Mouse (Mus musculus) heart, embryonic 16.5 days (tissue): ENCODE results near the gene Ifna15. TPM values are rescaled to one million over a fixed set of nuclear protein-coding genes. Genes with fewer than 3 reads are reported as not detected.
"Not testable (repeated sequence)": the region's sequence is repeated elsewhere in the genome, so short reads cannot be mapped to it uniquely, and the experiment has no call there.

Source experiments
- ATAC-seq: fragments of 200-750 bp; cut with Nextera tagmentation; replicated peaks from 2 replicates; pipeline ENCODE4 v1.8.0; 2017; ENCODE audit warnings: moderate number of reproducible peaks; ENCODE audit not compliant: insufficient read depth, low FRiP score; ENCODE audit errors: extremely low read depth
- H3K27ac ChIP-seq: fragments of 300-500 bp; sonication (generic); 2 replicates; pipeline ENCODE4 v1.5.1; 2014; ENCODE audit warnings: mild to moderate bottlenecking, low read length, control low read depth, moderate library complexity
- H3K27me3 ChIP-seq: fragments of 300-500 bp; sonication (generic); 2 replicates; pipeline ENCODE4 v1.6.1; 2014; ENCODE audit warnings: low read length, mixed read lengths; ENCODE audit not compliant: control insufficient read depth, insufficient read depth
- H3K36me3 ChIP-seq: fragments of 300-500 bp; sonication (generic); 2 replicates; pipeline ENCODE4 v1.6.1; 2014; ENCODE audit not compliant: control insufficient read depth, insufficient read depth
- H3K4me1 ChIP-seq: fragments of 300-500 bp; sonication (generic); 2 replicates; pipeline ENCODE4 v1.6.1; 2014; ENCODE audit warnings: low read length, mixed read lengths; ENCODE audit not compliant: control insufficient read depth, insufficient read depth
- H3K4me2 ChIP-seq: fragments of 300-500 bp; sonication (generic); 2 replicates; pipeline ENCODE4 v1.6.1; 2014; ENCODE audit warnings: low read depth, mild to moderate bottlenecking, control low read depth, low read length
- H3K4me3 ChIP-seq: fragments of 300-500 bp; sonication (generic); 2 replicates; pipeline ENCODE4 v1.5.1; 2014; ENCODE audit warnings: mild to moderate bottlenecking, control low read depth, low read length
- H3K9ac ChIP-seq: fragments of 300-500 bp; sonication (generic); 2 replicates; pipeline ENCODE4 v1.6.1; 2014; ENCODE audit warnings: low read length, control low read depth
- H3K9me3 ChIP-seq: fragments of 300-500 bp; sonication (generic); replicated peaks from 2 replicates; pipeline ENCODE4 v1.6.1; 2016; ENCODE audit warnings: low read length; ENCODE audit not compliant: control insufficient read depth
- WGBS: fragments of 180-500 bp; shearing (Covaris S2); extraction: QIAGEN DNeasy Blood & Tissue Kit; methylation state at CpG from one replicate; pipeline ENCODE4 v1.1.7; 2014; 5-methylcytosine and 5-hydroxymethylcytosine counted together
- polyA plus RNA-seq: library from polyadenylated mRNA; unstranded; fragments of >200 nt; fragmentation: Nextera tagmentation; extraction: Ambion mirVana; gene quantifications from 2 replicates; pipeline ENCODE4 v1.2.1, GENCODE M21; 2015

Ifna15 gene
- not detected in 2 replicates for polyA plus RNA-seq

- H3K4me2 ChIP-seq, H3K36me3 ChIP-seq, H3K9ac ChIP-seq, H3K4me1 ChIP-seq, H3K27me3 ChIP-seq, ATAC-seq, H3K4me3 ChIP-seq, H3K9me3 ChIP-seq, H3K27ac ChIP-seq: not testable (repeated sequence)
Measured at GRCm38 (mm10) chr4:88558145-88558544, at the start of gene Ifna15. Gene Ifna15, minus strand, starts transcription at chr4:88558245.

GRCm38 (mm10) chr4:88603276-88603675, 45.2 kb upstream of the Ifna15 start, which contains the start of gene Ifna12:
Gene Ifna12, minus strand, starts transcription at chr4:88603376.
- Histone ChIP-seq H3K4me2 (no peak within 1 kb of the TSS), H3K4me1 (no peaks in the 10 kb centered on the region), H3K27ac (no peak within 1 kb of the TSS), H3K27me3 (no peaks in the 10 kb centered on the region), H3K9me3 (no peaks in the 10 kb centered on the region), H3K36me3 (no peaks in the 10 kb centered on the region), H3K9ac (no peak within 1 kb of the TSS), H3K4me3 (no peak within 1 kb of the TSS)
- no peak for ATAC-seq

- H3K27ac ChIP-seq, result no peak within 1 kb of the TSS
- 73% methylated on average over 1 of the region's 1 CpGs for WGBS
Measured at GRCm38 (mm10) chr4:88592285-88592684, 34.2 kb upstream of the Ifna15 start, which contains the start of gene Ifna9. Gene Ifna9, minus strand, starts transcription at chr4:88592385.

GRCm38 (mm10) chr4:88571698-88572097, 13.7 kb upstream of the Ifna15 start, which contains the start of gene Ifna14:
Gene Ifna14, minus strand, starts transcription at chr4:88571798.
- no peak for ATAC-seq
- no peaks in the 10 kb centered on the region for H3K9me3 ChIP-seq
- H3K4me1 ChIP-seq, result no peaks in the 10 kb centered on the region
- no peak within 1 kb of the TSS for H3K9ac ChIP-seq
- no peak within 1 kb of the TSS for H3K27ac ChIP-seq
- no peaks in the 10 kb centered on the region for H3K27me3 ChIP-seq
- 67% methylated on average over 1 of the region's 1 CpGs for WGBS
- no peak within 1 kb of the TSS for H3K4me3 ChIP-seq
- no peaks in the 10 kb centered on the region for H3K36me3 ChIP-seq
- no peak within 1 kb of the TSS for H3K4me2 ChIP-seq

More at GRCm38 (mm10) chr4:88592285-88592684, 34.2 kb upstream of the Ifna15 start, which contains the start of gene Ifna9:
- Histone ChIP-seq H3K4me2 (no peak within 1 kb of the TSS), H3K36me3 (no peaks in the 10 kb centered on the region), H3K9me3 (no peaks in the 10 kb centered on the region), H3K4me3 (no peak within 1 kb of the TSS), H3K9ac (no peak within 1 kb of the TSS), H3K4me1 (no peaks in the 10 kb centered on the region), H3K27me3 (no peaks in the 10 kb centered on the region)
- ATAC-seq, result no peak

- Histone ChIP-seq H3K27me3 (no peaks in the 10 kb centered on the region), H3K4me3 (no peak overlapping the region), H3K4me1 (no peaks in the 10 kb centered on the region), H3K27ac (no peak overlapping the region), H3K9ac (no peak overlapping the region), H3K36me3 (no peaks in the 10 kb centered on the region), H3K9me3 (no peaks in the 10 kb centered on the region), H3K4me2 (no peak overlapping the region)
- WGBS, result 96% methylated on average over 1 of the region's 1 CpGs
- ATAC-seq, result no peak
Measured at GRCm38 (mm10) chr4:88561791-88562190, 3.7 kb upstream of the Ifna15 start.

GRCm38 (mm10) chr4:88550161-88550945, 7.7 kb downstream of the Ifna15 start:
- Histone ChIP-seq H3K27me3 (no peaks in the 10 kb centered on the region), H3K4me1 (peaks cover 4% of the 10 kb centered on the region), H3K9me3 (no peaks in the 10 kb centered on the region), H3K4me2 (peak overlapping the region; percentile 80), H3K27ac (no peak overlapping the region), H3K9ac (peak overlapping the region; percentile 65), H3K4me3 (peak overlapping the region; percentile 54), H3K36me3 (no peaks in the 10 kb centered on the region)
- 25% methylated on average over 22 of the region's 22 CpGs for WGBS
- peak; percentile 75; the same call in 1 of the 2 replicates for ATAC-seq

- H3K27me3 ChIP-seq, result no peaks in the 10 kb centered on the region
Measured at GRCm38 (mm10) chr4:88547986-88548385, 10.1 kb downstream of the Ifna15 start.

GRCm38 (mm10) chr4:88543649-88544234, 14.3 kb downstream of the Ifna15 start:
- no peak overlapping the region for H3K27ac ChIP-seq
- WGBS, result 52% methylated on average over 2 of the region's 2 CpGs
- no peak overlapping the region for H3K9ac ChIP-seq
- H3K9me3 ChIP-seq, result no peaks in the 10 kb centered on the region
- H3K4me2 ChIP-seq, result no peak overlapping the region
- no peaks in the 10 kb centered on the region for H3K36me3 ChIP-seq
- H3K4me1 ChIP-seq, result no peaks in the 10 kb centered on the region
- ATAC-seq, result no peak
- no peaks in the 10 kb centered on the region for H3K27me3 ChIP-seq
- H3K4me3 ChIP-seq, result no peak overlapping the region

More at GRCm38 (mm10) chr4:88547986-88548385, 10.1 kb downstream of the Ifna15 start:
- no peak overlapping the region for H3K9ac ChIP-seq
- no peak overlapping the region for H3K27ac ChIP-seq
- no peaks in the 10 kb centered on the region for H3K9me3 ChIP-seq
- no peak overlapping the region for H3K4me2 ChIP-seq
- 77% methylated on average over 1 of the region's 1 CpGs for WGBS
- no peak overlapping the region for H3K4me3 ChIP-seq
- H3K36me3 ChIP-seq, result no peaks in the 10 kb centered on the region
- no peak for ATAC-seq
- H3K4me1 ChIP-seq, result peaks cover 4% of the 10 kb centered on the region

- H3K9me3 ChIP-seq, result no peaks in the 10 kb centered on the region
- ATAC-seq, result peak; percentile 49; the same call in 1 of the 2 replicates
- H3K9ac ChIP-seq, result no peak overlapping the region
- H3K27me3 ChIP-seq, result no peaks in the 10 kb centered on the region
- no peaks in the 10 kb centered on the region for H3K36me3 ChIP-seq
- 45% methylated on average over 12 of the region's 12 CpGs for WGBS
- H3K4me3 ChIP-seq, result no peak overlapping the region
- H3K4me1 ChIP-seq, result no peaks in the 10 kb centered on the region; the same call in 1 of the 2 replicates
- H3K27ac ChIP-seq, result peak overlapping the region; percentile 32; the same call in 1 of the 2 replicates
- peak overlapping the region; percentile 21 for H3K4me2 ChIP-seq
Measured at GRCm38 (mm10) chr4:88537328-88537727, 20.7 kb downstream of the Ifna15 start.
